Mouse (Mus musculus): ENCODE data around the gene Phc2.

GRCm38 (mm10) chr4:128711455-128712135, 57.1 kb downstream of the Phc2 start:
- TF ChIP-seq CTCF (IDR thresholded peaks at IDR 0.05; ENCODE audit: low read depth) = peak; percentile 100
- no peak for TF ChIP-seq EP300 (optimal IDR thresholded peaks at IDR 0.05)

All from stomach, postnatal 0 days (tissue).